Mouse (Mus musculus) CH12.LX (cell line): Measurements from ENCODE around the gene Hdc.

Source experiments
- CTCF ChIP-seq, 2 experiments: IDR thresholded peaks in 1 of 2; conservative IDR thresholded peaks in 1 of 2; 2 replicates each; pipeline ENCODE4 v1.5.1; 2011 to 2012; ENCODE audit warnings: low read depth in 2 of 2, low read length in 2 of 2, improper control_type of control experiment in 1 of 2, inconsistent platforms in 1 of 2, mild to moderate bottlenecking in 1 of 2, moderate library complexity in 1 of 2
- EP300 ChIP-seq: IDR thresholded peaks from 2 replicates; pipeline ENCODE4 v1.6.1; 2011; ENCODE audit warnings: low read length, improper control_type of control experiment
- POLR2A ChIP-seq: IDR thresholded peaks from 2 replicates; pipeline ENCODE4 v1.6.1; 2011; ENCODE audit warnings: low read depth, mild to moderate bottlenecking, improper control_type of control experiment, low read length
- UBTF ChIP-seq: IDR thresholded peaks from 2 replicates; pipeline ENCODE4 v1.6.1; 2012; ENCODE audit warnings: low read depth, mild to moderate bottlenecking, inconsistent platforms, low read length, improper control_type of control experiment, moderate library complexity

DNA sequence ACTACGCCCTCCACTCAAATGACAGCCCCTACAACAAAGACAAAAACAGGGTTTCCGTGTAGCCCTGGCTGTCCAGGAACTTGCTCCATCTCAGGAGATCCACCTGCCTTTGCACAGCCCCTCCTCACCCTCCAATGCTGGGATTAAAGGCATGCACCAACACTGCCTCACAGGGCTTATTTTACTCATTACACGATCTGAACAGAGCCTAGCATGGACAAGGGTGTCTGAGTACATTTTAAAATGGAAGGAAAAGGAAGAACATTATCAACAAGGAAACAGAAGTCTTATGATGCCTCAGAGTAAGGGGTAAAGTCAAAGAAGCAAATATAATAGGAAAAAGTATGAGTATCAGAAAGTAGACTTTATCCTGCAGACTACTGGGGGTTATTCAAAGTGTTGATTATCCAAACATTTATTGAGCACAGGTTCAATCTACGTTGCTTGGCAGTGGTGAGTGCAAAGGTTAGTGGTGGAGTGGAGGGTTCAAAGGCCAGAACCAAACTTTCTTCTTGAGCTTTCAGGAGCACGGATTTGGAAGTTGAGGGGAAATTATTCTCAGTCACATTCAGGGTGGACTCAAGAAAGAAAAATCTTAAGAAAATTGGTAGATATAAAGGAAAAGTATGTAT, 49.6 kb upstream of the Hdc start:
- TF ChIP-seq CTCF (conservative IDR thresholded peaks at IDR 0.05 in 1 of 2, IDR thresholded peaks at IDR 0.05 in 1 of 2; ENCODE audit: low read depth in 2 of 2, low read length in 2 of 2) (no peak), EP300 (no peak), UBTF (no peak), POLR2A (no peak)
